Mouse (Mus musculus) monocyte, adult 2 months (primary cell): Measurements from ENCODE around the gene Hc.

ENCODE experiments used
- DNase-seq, 2 experiments: peaks; one replicate each; pipeline ENCODE4 v3.0.0; 2022; ENCODE audit warnings: low spot score in 2 of 2, low read depth in 1 of 2

The Hc gene

DNA sequence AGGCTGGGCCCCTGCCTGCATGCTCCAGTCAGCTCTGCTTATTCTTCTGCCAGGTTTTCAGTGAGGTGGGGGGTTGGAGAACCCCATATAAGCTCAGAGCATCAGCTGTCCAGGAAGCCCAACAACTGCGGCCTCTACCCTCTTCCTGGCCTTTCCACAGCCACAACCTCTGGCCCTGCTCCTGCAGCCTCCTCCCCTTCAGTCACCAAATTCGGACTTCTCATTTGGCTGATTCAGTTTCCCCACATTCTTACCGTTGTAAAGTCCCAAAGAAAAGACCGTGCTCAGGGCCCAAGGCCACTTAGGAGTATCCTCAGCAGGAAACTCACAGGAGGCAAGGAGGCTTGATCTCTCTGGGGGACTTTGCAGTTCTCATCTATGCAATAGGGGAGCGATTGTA lies 104.3 kb downstream of the Hc start:
- no peak for DNase-seq

DNA sequence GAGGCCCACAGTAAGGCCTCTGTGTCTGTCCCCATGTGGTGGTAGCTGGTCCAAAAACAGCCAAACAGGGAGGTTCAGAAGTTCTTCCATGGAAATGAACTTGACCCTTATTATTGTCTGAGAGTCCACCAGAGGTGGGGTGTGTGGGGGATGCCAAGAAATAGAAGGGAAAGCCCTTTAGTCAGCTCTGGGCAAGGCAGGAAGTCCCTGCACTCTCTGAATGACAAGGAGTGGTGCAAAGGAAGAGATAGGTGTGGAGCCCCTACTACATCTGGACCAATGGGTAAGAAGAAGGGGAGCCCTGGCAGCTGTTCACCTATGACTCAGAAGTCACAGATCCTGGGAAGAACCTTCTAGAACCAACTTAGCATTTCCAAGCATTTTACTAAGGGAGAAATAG lies 106.9 kb downstream of the Hc start:
- no peak for DNase-seq

DNA sequence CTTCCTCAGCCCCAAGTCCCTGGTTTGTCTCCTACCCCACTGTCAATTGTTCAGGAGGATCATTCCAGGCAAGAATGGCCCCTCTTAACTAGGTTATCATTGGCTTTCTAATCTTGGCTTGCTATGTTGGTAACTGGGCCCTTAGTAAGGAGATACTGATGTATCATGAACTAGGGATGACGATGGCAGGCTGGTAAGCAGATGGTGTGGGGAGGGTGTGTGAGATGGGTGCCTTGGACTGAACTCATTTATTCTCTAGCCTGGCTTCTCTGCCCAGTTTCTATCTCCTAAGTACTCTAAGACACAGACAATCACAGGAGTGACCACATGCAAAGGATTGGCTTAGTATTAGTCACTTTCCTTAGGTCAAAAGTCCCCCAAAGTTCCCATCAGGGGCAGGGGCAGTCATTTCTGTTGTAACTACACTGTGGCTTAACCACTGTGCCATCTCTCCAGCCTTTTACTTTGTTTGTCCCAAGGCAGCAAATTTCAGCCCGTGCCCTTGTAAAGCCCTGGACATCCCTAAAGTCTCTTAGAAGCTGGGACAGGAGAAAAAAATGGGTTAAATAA lies 107.6 kb downstream of the Hc start:
- no peak for DNase-seq

DNA sequence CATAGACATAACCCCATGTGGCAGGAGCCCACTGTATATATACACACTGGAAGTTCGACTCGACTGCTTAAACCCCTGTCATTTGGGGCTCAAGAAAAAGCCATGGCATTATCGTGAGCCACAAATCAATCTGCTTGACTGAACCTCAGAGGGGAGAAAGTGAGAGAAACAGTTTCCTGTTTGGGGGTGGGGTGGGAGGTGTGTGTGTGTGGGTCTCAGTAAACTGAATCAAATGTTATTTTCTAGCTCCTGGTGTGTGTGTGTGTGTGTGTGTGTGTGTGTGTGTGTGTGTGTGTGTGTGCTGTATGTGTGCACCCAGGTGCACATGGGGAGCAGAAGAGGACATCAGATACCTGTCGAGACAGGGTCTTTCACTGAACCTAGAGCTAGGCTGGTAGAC lies 108.2 kb downstream of the Hc start:
- no peak for DNase-seq

DNA sequence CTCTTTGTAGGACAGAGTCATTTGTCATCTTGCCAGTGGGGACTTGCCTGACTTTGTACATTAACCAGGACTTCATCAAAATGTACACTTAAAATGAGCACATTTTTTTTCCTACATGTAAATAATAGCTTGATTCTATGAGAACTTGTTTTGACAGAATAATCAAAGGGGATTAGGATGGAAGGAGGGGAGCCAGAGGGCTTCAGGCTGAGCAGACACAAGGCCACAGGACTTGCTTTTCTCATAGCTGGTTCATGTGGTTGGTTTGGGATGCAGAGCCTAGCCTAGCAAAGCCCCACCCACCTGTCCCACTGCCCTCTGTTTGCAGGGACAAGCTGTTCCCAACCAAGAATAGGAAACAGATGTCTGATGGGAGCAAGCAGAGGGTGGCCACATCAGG lies 109.8 kb downstream of the Hc start:
- DNase-seq = no peak

DNA sequence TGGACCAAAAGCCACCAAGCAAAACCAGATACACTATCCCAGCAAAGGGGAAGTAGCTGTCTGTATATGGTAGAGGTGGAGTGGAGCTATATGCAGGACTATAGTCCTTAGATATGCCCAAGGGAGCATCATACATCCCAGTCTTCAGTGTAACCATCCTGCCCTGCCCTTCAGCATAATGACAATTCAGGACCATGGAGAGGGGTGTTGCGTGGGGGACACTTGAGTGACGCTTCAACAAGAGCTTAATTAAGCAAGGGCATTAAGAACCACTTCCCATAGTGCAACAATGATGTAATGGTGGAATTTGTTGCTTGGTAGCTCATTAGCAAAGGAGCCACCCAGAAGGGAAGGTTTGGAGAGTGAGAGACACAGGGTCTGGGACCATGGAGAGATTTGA lies 112.6 kb downstream of the Hc start:
- no peak for DNase-seq

DNA sequence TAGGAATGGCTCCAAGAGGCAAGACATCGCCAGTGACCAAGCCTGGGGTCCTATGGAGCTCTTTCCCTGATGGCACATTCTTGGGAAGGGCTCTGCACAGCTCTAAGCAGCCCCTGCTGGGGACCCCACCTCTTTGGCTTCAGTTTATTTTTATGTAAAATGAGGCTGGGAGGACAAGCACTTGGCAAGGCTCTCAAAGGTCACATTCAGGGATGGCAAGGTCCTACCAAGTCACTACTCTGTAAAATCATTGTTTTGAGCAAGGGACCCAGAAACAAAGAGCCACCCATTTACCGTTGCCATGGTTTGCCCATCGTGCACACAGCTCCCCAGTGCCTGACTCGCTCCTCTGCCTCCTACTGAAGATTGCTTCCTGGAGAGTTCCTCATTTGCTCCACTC lies 115.2 kb downstream of the Hc start:
- no peak for DNase-seq

DNA sequence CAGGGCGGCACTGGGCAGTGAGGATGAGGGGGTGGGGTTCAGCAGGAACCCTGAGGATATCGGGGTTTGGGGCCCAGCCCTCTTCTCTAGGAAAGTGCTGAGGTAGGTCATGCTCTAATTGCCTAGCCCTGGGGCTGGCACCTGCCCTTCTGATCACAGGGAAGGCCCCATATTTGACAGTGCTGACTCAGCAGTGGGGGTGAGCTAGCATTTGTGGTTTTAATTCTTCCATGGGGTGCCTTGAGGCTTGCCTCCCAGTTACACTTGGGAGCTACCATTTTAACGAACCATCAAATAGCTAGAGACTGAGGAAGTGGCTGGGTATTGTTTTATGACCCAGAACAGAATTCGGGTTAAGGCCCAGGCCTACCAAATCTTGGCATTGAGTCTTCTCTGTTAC lies 115.7 kb downstream of the Hc start:
- no peak for DNase-seq

DNA sequence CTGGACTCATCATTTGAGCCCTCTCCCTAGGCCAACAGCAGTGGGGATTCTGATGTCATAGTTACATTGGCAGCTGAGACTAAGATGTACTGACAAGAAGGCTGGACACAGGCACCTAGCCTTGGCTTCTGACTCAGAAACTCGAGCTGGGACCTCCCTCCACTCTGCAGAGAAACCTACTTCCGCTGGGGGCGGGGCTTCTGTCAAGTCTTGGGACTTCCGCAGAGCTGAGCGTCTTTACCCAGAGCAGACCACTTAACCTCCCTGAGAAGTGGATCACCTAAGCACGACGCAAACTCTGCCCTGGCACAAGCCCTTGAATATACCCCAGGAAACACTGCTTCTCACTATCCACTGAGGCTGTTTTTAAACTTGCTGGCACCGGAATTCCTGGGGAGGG lies 116.5 kb downstream of the Hc start:
- DNase-seq = peak; percentile 60 to 74

DNA sequence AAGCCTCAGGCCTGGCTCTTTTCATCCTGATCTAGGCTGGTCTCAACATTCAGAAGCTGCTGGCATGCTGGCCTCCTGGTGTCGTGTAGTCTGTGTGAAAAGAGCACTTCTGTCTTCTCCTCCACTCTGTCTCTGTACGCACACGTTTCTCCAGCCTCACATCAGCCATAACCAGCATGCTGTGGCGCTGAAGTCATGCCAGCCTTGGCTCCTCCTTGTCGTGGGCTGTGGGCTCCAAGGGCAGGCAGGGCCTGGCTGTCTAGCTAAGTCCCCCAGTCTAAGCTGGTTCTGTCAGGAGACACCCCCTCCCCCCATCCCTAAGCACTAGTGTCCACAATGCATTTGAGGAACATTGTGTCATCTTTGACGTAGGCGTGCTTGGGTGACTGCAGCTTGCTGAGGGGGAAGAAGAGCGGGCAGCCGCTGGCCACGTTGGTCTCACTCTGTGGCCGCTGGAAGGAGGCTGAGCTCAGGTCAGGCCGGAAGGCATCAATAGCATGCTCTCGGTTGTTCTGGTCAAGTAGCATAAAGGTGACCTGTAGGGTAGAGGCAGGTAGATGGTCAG lies 117.6 kb downstream of the Hc start:
- no peak for DNase-seq

DNA sequence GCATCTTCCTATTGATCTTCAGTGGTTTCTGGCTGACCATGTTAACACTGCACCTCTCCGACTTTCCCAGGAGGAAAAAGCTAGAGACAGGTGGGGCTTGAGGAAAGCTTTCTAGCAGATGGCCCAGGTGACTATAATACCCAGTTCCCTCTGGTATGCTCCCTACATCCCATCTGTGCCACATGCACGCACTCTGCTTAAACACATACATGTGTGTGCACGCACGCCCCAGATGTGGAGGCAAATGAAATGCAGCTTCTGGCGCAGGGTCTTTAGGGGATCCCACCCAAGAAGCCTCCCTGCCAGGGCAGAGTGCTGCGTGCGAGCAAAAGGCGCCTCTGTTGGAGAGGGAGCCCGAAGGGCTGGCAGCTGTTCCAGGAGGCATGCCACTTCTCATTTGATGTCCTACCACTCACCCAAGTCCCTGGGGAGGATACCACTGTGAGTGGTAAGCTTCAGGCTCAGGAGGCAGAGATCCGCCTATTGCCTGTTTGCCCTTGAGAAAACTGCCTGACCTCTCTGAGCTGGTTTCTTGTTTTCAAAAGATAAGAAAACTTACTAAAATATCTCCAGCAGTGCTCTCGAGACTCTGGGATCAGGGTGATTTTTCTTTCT lies 120.1 kb downstream of the Hc start:
- no peak for DNase-seq

DNA sequence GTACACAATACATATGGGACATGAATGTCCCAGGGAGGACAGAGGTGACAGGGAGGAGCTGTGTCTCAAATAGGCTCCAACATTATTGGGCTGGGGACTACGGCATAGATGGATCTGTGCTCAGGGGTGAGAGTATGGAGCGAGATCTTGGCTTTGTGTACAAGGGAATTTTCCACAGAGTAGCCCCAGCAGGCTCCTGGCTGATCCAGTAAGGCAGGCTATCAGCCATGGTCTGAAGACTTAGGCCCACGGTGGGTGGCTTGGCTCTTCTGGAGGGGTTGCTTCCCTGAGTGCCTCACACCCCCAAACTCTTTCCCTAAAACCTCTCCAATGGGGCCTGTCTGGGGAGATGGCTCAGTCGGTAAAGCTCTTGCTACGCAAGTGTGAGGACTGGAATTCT lies 121.0 kb downstream of the Hc start:
- DNase-seq = no peak

DNA sequence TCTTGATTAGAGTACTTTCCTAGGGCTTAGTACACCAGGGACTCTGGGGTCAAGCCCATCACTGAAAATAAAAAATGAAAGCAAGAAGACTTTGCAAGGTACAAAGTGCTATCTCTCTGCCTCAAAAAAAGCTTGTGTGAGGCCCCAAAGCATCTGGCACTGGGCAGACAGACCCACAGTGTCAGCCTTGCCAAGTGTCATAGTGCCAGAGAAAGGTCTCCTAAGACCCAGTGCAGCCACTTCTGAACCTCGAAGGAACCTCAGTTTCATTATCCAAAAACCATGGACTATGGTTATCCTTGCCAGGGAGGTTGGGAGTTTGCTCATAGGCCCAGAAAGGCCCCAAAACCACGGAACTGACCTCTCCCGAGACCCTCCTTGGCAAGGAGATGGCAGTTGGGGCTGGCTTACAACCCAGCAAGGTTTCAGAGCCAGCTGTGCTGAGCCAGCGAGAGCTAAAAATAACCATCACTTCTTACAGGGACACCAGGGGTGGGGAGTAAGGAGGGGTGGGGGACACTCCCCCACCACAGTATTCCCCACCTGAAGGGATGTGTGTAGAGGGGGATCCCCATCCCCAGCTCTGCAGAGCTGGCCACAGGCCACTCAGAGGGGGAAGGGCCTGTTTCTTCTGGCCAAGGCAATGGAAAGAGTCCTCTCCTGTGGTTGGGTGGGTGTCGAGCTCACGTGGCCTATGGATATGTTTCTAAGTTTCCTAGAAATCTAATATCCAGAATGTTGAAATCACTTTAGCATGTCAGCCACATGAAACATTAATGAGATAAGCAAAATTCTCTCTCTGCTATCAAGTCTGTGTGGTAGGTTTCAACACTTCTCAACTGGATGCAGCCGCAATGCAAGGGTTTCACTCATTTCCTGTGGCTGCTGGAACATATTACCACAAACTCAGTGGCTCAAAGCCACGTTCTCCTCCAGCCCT lies 122.7 kb downstream of the Hc start:
- no peak for DNase-seq

DNA sequence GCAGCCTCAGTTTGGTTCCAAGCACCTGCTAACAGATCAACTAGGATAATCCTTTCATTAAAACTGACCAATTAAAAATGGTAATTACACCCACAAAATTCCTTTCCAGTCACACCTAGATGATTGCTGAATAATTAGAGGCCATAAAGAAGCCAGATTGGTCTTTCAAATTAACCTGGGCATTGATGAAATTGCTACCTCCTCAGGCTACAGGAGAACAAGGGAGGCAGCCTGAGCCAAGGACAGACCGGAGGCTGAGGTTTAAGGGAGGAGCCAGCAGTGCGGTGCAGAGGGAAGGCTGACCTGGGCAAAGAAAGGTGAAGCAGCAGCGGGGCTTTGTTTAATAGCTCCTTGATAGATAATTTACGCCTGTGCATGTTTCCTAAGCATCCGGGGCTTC lies 123.8 kb downstream of the Hc start:
- no peak for DNase-seq
